Mouse (Mus musculus) central nervous system, embryonic 18 days (tissue): ENCODE results near the gene Pdcd1lg2. TPM values are rescaled to one million over a fixed set of nuclear protein-coding genes. Genes with fewer than 3 reads are reported as not detected.

Source experiments
- polyA plus RNA-seq: library from polyadenylated mRNA; depleted of rRNA; stranded (reverse); fragments of >200 nt; gene quantifications from 2 replicates; pipeline ENCODE4 v1.2.3, GENCODE M21; 2012; rRNA removed

Gene Pdcd1lg2
- 0.05 and 0.09 TPM in 2 replicates for polyA plus RNA-seq

DNA sequence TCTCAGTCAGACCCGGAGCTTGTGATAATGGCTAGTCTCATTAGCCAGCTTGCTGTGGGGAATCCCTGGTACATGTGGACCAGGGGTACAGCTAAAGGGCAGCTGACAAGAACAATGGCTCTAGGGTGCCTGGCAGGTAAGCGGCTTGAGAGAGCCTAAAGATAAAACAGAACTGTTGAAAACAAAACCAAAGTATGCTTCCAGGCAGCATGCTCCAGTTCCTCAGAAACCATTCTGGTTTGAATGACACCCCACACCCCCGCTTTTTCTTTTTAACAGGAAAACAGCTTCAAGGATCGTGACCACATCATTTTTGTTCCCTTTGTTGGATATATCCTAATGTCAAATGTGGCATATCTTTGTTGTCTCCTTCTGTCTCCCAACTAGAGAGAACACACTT, at the start of gene Pdcd1lg2:
Gene Pdcd1lg2, plus strand, starts transcription at position 301 of the 400 bp plus-strand sequence.

DNA sequence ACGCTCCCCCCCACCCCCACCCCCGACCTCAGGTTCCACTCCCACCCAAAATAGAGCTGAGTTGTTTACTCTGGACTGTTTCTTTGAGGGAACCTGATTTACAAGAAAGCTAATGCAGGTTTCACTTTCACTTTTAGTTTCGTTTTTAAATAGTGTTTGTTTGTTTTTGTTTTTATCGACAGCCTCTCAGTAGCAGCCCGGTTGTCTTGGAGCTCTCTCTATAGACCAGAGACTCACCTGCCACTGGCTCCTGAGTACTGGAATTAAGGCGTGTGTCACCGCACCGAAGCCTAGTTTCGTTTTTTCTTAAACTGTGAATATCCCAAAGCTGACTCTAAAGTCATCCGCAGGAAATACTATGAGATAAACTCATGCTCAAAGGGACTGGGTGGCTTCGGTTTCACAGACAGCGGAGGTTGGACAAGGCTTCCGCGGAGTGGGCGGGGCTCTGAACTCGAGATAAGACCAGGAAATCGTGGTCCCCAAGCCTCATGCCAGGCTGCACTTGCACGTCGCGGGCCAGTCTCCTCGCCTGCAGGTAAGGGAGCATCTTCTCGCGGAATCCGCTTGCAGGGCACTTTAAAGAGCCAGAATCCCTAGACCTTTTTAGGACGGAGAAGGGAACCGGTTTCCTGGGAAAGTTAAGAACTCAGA, 43.6 kb upstream of the Pdcd1lg2 start, which contains the start of the genes Plgrkt and Cd274:
Gene Plgrkt, minus strand, starts transcription at position 422 of the 654 bp plus-strand sequence.
Gene Cd274, plus strand, starts transcription at position 487 of the 654 bp plus-strand sequence.

Other genes starting within 250 kb of the Pdcd1lg2 start
- gene Jak2, start 159.1 kb upstream of the Pdcd1lg2 start, polyA plus RNA-seq: 37.5 and 38.7 TPM in 2 replicates
- gene Insl6, start 85.6 kb upstream of the Pdcd1lg2 start, polyA plus RNA-seq: 0.82 and 0.87 TPM in 2 replicates
- 4.1 and 4.6 TPM in 2 replicates for gene Rln1, start 76.2 kb upstream of the Pdcd1lg2 start, polyA plus RNA-seq
- 67.5 and 69.0 TPM in 2 replicates for gene Plgrkt, start 43.5 kb upstream of the Pdcd1lg2 start, polyA plus RNA-seq
- gene Cd274, start 43.5 kb upstream of the Pdcd1lg2 start, polyA plus RNA-seq: 1.3 TPM in 2 replicates
- gene Ric1, start 111.4 kb downstream of the Pdcd1lg2 start, polyA plus RNA-seq: 26.1 and 26.6 TPM in 2 replicates
- 10.2 and 12.1 TPM in 2 replicates for gene Ermp1, start 237.5 kb downstream of the Pdcd1lg2 start, polyA plus RNA-seq